Mouse (Mus musculus) CH12.LX (cell line): Measurements from ENCODE around the gene Vsig8. TPM values are rescaled to one million over a fixed set of nuclear protein-coding genes. Genes with fewer than 3 reads are reported as not detected.

ENCODE experiments used
- DNase-seq: peaks from one replicate; pipeline ENCODE4 v3.0.0-alpha.2; 2013; ENCODE audit errors: extremely low read depth
- H3K27ac ChIP-seq: 2 replicates; pipeline ENCODE4 v1.5.1; 2012; ENCODE audit warnings: low read depth, mild to moderate bottlenecking, control low read depth, moderate library complexity; ENCODE audit not compliant: insufficient read depth
- H3K27me3 ChIP-seq: replicated peaks from 2 replicates; pipeline ENCODE3; 2012; ENCODE audit warnings: inconsistent platforms
- H3K36me3 ChIP-seq, 2 experiments: replicated peaks in 1 of 2; 2 replicates each; pipeline versions ENCODE3 to v1.6.1; 2012; ENCODE audit warnings: inconsistent platforms in 1 of 2, low read length in 1 of 2, mild to moderate bottlenecking in 1 of 2, mixed read lengths in 1 of 2, moderate library complexity in 1 of 2; ENCODE audit not compliant: control insufficient read depth in 1 of 2, insufficient read depth in 1 of 2
- H3K4me1 ChIP-seq, 2 experiments: 2 replicates each; pipeline ENCODE4 v1.6.1; 2012; ENCODE audit warnings: inconsistent platforms in 1 of 2, moderate library complexity in 1 of 2; ENCODE audit not compliant: insufficient read depth in 2 of 2, control insufficient read depth in 1 of 2
- H3K4me2 ChIP-seq: 2 replicates; pipeline ENCODE4 v1.6.1; 2012; ENCODE audit warnings: low read depth, mild to moderate bottlenecking, control low read depth; ENCODE audit not compliant: poor library complexity, insufficient read depth, severe bottlenecking
- H3K4me3 ChIP-seq, 3 experiments: fragments of 150-350 bp in 1 of 3; sonication (generic) in 1 of 3; replicated peaks in 1 of 3; 2 replicates each; pipeline versions ENCODE3 to v1.5.1; 2011 to 2012; ENCODE audit warnings: low read depth in 2 of 3, low read length in 2 of 3, mild to moderate bottlenecking in 2 of 3, moderate library complexity in 2 of 3, control low read depth in 1 of 3, improper control_type of control experiment in 1 of 3, inconsistent platforms in 1 of 3, mixed read lengths in 1 of 3; ENCODE audit not compliant: poor library complexity in 1 of 3
- H3K79me2 ChIP-seq: replicated peaks from 2 replicates; pipeline ENCODE4 v1.6.1; 2012; ENCODE audit warnings: mild to moderate bottlenecking, moderate library complexity; ENCODE audit not compliant: control insufficient read depth, poor library complexity, insufficient read depth, severe bottlenecking; ENCODE audit errors: extremely low read depth
- H3K9ac ChIP-seq: 2 replicates; pipeline ENCODE4 v1.6.1; 2012; ENCODE audit warnings: low read depth, mild to moderate bottlenecking, control low read depth, moderate library complexity; ENCODE audit not compliant: insufficient read depth
- H3K9me3 ChIP-seq: replicated peaks from 2 replicates; pipeline ENCODE3; 2012; ENCODE audit warnings: low read length, inconsistent platforms, mixed read lengths
- BHLHE40 ChIP-seq: IDR thresholded peaks from 2 replicates; pipeline ENCODE4 v1.6.1; 2011; ENCODE audit warnings: mild to moderate bottlenecking, low read depth, low read length, improper control_type of control experiment
- CHD1 ChIP-seq: IDR thresholded peaks from 2 replicates; pipeline ENCODE4 v1.6.1; 2012; ENCODE audit warnings: low read depth, low read length, improper control_type of control experiment, inconsistent platforms
- CHD2 ChIP-seq: IDR thresholded peaks from 2 replicates; pipeline ENCODE4 v1.6.1; 2011; ENCODE audit warnings: low read length, improper control_type of control experiment
- ELF1 ChIP-seq: IDR thresholded peaks from 2 replicates; pipeline ENCODE4 v1.6.1; 2014; ENCODE audit warnings: low read depth, mild to moderate bottlenecking, inconsistent platforms, low read length, improper control_type of control experiment
- EP300 ChIP-seq: IDR thresholded peaks from 2 replicates; pipeline ENCODE4 v1.6.1; 2011; ENCODE audit warnings: low read length, improper control_type of control experiment
- ETS1 ChIP-seq: conservative IDR thresholded peaks from 2 replicates; pipeline ENCODE4 v1.6.1; 2012; ENCODE audit warnings: low read depth, mild to moderate bottlenecking, inconsistent platforms, low read length, improper control_type of control experiment, moderate library complexity
- JUN ChIP-seq: IDR thresholded peaks from 2 replicates; pipeline ENCODE4 v1.6.1; 2011; ENCODE audit warnings: low read depth, mild to moderate bottlenecking, low read length, improper control_type of control experiment, moderate library complexity; ENCODE audit not compliant: insufficient read depth
- JUND ChIP-seq: conservative IDR thresholded peaks from 2 replicates; pipeline ENCODE4 v1.6.1; 2011; ENCODE audit warnings: low read depth, low read length, improper control_type of control experiment
- MEF2A ChIP-seq: IDR thresholded peaks from 2 replicates; pipeline ENCODE4 v1.6.1; 2014; ENCODE audit warnings: low read depth, mild to moderate bottlenecking, inconsistent platforms, low read length, improper control_type of control experiment, borderline replicate concordance
- NELFE ChIP-seq: IDR thresholded peaks from 2 replicates; pipeline ENCODE4 v1.6.1; 2011; ENCODE audit warnings: low read depth, low read length, improper control_type of control experiment
- PAX5 ChIP-seq: IDR thresholded peaks from 2 replicates; pipeline ENCODE4 v1.6.1; 2012; ENCODE audit warnings: low read length, inconsistent platforms, mixed read lengths
- RAD21 ChIP-seq: IDR thresholded peaks from 2 replicates; pipeline ENCODE4 v1.6.1; 2011; ENCODE audit warnings: low read depth, mild to moderate bottlenecking, low read length, improper control_type of control experiment, moderate library complexity
- SIN3A ChIP-seq: IDR thresholded peaks from 2 replicates; pipeline ENCODE4 v1.6.1; 2012; ENCODE audit warnings: low read length, improper control_type of control experiment, inconsistent platforms
- SMC3 ChIP-seq: IDR thresholded peaks from 2 replicates; pipeline ENCODE4 v1.6.1; 2011; ENCODE audit warnings: low read depth, low read length, improper control_type of control experiment
- TBP ChIP-seq: conservative IDR thresholded peaks from 2 replicates; pipeline ENCODE4 v1.6.1; 2011; ENCODE audit warnings: low read depth, low read length, improper control_type of control experiment
- USF1 ChIP-seq: IDR thresholded peaks from 2 replicates; pipeline ENCODE4 v1.6.1; 2014; ENCODE audit warnings: low read depth, mild to moderate bottlenecking, inconsistent platforms, low read length, improper control_type of control experiment
- ZMIZ1 ChIP-seq: IDR thresholded peaks from 2 replicates; pipeline ENCODE4 v1.6.1; 2012; ENCODE audit warnings: low read depth, mild to moderate bottlenecking, inconsistent platforms, low read length, improper control_type of control experiment
- dilution Hi-C: fragments of 300-500 bp; cut with MboI; formaldehyde crosslinking; loops from 2 replicates; pipeline ENCODE4 v1.14.3; 2020; ENCODE audit warnings: low sequenced_read_pairs; ENCODE audit not compliant: extremely low pct_unique_long_range_greater_than_20kb, extremely low pct_ligation_motif_present
- in situ Hi-C: fragments of 300-500 bp; cut with MboI; formaldehyde crosslinking; loops from 3 replicates; pipeline ENCODE4 v1.14.3; 2019; ENCODE audit warnings: low sequenced_read_pairs, low pct_ligation_motif_present, low pct_unique_long_range_greater_than_20kb, mixed read lengths
- polyA plus RNA-seq: library from polyadenylated mRNA; unstranded; fragments of >175 nt; gene quantifications from 2 replicates; pipeline ENCODE4 v1.2.1, GENCODE M21; 2012; ENCODE audit warnings: low read depth; ENCODE audit not compliant: insufficient read length
- total RNA-seq, 2 experiments: library from RNA; depleted of rRNA; stranded (reverse); fragments of 300-350 nt in 1 of 2; fragments of >200 nt in 1 of 2; gene quantifications; 2 replicates each; pipeline ENCODE4 v1.2.3; 2012 to 2014

Gene Vsig8
- total and polyA plus RNA-seq, 3 experiments: 0.17 to 0.29 TPM; not detected in 1

- no peak overlapping the region for H3K4me3 ChIP-seq
- TF ChIP-seq SIN3A (no peak), JUN (no peak), USF1 (no peak), CHD1 (no peak), SMC3 (no peak), BHLHE40 (no peak), EP300 (no peak), CHD2 (no peak), NELFE (no peak), MEF2A (no peak), ETS1 (no peak)
- H3K4me2 ChIP-seq: peak overlapping the region; percentile 9
- no peaks in the 10 kb centered on the region for H3K36me3 ChIP-seq
- H3K9me3 ChIP-seq: no peaks in the 10 kb centered on the region
- dilution Hi-C loops (no loop called here), in situ Hi-C loops (no loop called here)
- H3K27me3 ChIP-seq: peaks cover 38% of the 10 kb centered on the region
- H3K27ac ChIP-seq: no peak overlapping the region
- H3K9ac ChIP-seq: no peak overlapping the region
- H3K79me2 ChIP-seq: no peaks in the 10 kb centered on the region
- peaks cover 4 to 23% of the 10 kb centered on the region in 2 experiments for H3K4me1 ChIP-seq
- DNase-seq: no peak
These were observed 25.1 kb upstream of the Vsig8 start for GRCm38 (mm10) chr1:172530544-172531220.

- no peak overlapping the region for H3K4me3 ChIP-seq
- H3K27ac ChIP-seq: no peak overlapping the region
- no peaks in the 10 kb centered on the region for H3K36me3 ChIP-seq
- peaks cover 4 to 23% of the 10 kb centered on the region in 2 experiments for H3K4me1 ChIP-seq
- no peak overlapping the region for H3K9ac ChIP-seq
- H3K9me3 ChIP-seq: no peaks in the 10 kb centered on the region
- H3K4me2 ChIP-seq: no peak overlapping the region
- no peak for DNase-seq
- TF ChIP-seq RAD21 (no peak), CHD2 (no peak), TBP (no peak), SMC3 (no peak), ZMIZ1 (no peak), JUND (no peak), PAX5 (no peak), EP300 (no peak), ELF1 (no peak)
- H3K79me2 ChIP-seq: no peaks in the 10 kb centered on the region
- dilution Hi-C loops (no loop called here), in situ Hi-C loops (no loop called here)
- H3K27me3 ChIP-seq: peaks cover 29% of the 10 kb centered on the region
These were observed 23.2 kb upstream of the Vsig8 start for GRCm38 (mm10) chr1:172532551-172532950.
